Mouse (Mus musculus): ENCODE results near the gene Ssna1.

Gene Ssna1

GRCm38 (mm10) chr2:25271827-25272511 is at the start of gene Ssna1, which contains the start of gene Anapc2:
TSS of gene Ssna1 (minus strand) at chr2:25272438.
TSS of gene Anapc2 (plus strand) at chr2:25272478.
- DNase-seq (ENCODE audit: low read depth in 1 of 2, low spot score in 2 of 2) = peak; percentile 95 to 97

DNA sequence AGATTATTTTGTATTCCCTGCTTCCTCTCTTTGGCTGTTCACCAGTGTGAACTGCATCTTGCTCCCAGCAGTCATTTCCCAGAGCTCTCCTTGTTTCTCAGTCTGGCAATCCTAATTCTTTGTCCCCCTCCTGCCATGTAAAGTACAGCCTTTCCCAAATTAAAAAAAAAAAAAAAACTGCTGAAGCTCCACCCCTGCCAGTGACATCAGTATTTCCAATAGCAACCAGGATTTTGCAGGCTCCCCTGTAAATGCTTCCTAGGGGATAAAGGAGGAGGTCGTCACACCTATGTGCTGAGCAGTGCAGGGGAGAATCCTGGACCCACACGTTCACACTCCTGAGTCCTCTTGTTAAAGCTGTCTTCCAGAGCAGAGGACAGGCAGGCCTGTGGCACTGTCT is 47.8 kb upstream of the Ssna1 start:
- no peak for DNase-seq (ENCODE audit: low read depth in 1 of 2, low spot score in 2 of 2)

DNA sequence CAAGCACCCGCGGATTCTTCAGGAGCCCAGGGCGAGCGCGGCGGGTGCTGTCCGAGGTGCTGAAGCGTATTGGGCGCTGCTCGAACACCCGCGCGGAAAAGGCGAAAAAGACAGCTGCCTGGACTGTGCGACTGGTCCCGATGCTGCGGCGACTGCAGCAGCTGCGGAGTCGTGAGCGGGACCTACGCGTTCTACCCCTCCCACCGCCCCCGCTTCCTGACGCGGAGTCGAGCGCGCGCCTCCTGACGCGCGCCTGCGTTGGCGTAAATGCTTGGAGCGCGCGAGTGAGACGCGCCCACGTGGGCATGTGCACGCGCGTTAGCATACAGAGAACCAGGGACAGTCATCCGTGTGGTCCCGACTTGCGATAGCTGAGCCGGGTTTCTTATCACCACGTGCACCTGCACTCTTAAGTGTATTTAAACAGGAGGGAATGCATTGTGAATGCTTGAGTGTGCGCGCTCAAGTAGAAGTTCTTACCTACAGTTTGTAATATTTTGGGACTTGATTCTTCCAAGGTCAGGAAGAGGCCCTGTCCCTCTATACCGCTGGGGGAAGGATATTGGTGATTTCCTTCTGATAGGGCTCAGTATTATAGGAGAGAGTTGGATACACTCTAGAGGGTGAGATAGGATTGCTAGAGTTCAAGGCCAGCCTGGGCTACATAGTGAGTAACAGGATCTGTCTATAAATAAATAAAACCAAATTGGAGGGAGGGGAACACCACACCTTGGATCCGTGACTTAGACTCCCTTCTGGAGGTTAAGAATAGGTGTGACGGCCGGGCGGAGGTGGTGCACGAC is 46.9 kb upstream of the Ssna1 start, which contains the start of gene Grin1:
Gene Grin1, minus strand, starts transcription at position 217 of the 803 bp plus-strand sequence.
- DNase-seq (ENCODE audit: low read depth in 1 of 2, low spot score in 2 of 2) = peak in 1 of 2 experiments; percentile 23

- DNase-seq (ENCODE audit: low read depth in 1 of 2, low spot score in 2 of 2) = no peak
These were observed 46.1 kb upstream of the Ssna1 start for GRCm38 (mm10) chr2:25318119-25318966.

DNA sequence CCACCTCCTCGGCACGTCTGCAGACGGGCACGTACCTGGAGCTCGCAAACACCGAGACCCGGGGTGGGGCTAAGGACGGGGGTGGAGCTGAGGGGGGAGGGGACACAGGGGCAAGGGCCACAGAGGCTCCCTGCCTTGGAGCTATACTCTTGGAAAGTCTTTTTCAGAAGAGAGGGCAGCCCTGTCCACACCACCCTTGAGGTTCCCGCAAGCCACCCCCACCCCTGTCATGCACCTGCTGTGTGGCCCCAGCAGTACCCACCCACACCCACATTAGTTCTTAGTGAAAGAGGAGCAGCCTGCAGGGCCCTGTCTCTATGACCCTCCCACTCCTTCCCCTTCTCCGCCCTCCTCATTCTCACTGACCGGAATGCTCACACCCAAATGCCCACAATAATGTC is 39.3 kb upstream of the Ssna1 start:
- no peak for DNase-seq (ENCODE audit: low read depth in 1 of 2, low spot score in 2 of 2)

DNA sequence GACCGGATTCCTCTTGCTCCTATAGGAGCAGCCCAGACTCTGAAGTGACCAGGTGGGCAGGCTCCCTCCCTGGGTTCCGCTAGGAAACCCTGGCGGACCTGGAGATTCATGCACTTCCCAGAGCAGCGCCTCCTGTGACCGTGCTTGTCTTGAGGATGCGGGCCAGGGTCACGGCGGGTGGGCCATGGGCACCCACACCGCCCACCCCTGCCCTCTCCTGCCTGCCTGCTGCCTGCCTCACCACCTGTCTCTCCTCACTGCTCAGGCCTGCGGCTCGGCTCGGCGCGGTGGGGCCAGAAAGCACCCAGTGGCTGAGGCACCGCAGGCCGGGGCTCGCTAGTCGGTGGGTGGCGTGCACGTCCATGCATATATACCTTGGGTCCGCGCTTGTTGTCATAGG is 38.7 kb upstream of the Ssna1 start:
- no peak for DNase-seq (ENCODE audit: low read depth in 1 of 2, low spot score in 2 of 2)

DNA sequence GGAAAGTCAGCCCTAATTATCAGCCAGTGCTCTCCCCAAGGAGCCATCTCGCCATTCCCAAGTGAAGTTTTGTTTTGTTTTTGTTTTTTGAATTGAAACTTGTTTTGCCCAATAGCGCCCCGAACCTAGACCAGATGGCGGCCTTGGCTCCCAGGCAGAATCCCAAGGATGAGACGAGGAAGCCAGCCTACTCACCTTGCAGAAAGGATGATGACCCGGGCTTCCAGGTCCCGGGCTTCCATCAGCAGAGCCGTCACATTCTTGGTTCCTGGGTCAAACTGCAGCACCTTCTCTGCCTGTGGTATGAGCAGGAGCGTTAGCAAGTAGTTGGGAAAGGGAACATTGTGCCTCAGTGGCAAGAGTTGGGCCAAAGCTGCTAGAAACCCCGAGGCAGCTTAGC is 37.9 kb upstream of the Ssna1 start:
- DNase-seq (ENCODE audit: low read depth in 1 of 2, low spot score in 2 of 2) = no peak

DNA sequence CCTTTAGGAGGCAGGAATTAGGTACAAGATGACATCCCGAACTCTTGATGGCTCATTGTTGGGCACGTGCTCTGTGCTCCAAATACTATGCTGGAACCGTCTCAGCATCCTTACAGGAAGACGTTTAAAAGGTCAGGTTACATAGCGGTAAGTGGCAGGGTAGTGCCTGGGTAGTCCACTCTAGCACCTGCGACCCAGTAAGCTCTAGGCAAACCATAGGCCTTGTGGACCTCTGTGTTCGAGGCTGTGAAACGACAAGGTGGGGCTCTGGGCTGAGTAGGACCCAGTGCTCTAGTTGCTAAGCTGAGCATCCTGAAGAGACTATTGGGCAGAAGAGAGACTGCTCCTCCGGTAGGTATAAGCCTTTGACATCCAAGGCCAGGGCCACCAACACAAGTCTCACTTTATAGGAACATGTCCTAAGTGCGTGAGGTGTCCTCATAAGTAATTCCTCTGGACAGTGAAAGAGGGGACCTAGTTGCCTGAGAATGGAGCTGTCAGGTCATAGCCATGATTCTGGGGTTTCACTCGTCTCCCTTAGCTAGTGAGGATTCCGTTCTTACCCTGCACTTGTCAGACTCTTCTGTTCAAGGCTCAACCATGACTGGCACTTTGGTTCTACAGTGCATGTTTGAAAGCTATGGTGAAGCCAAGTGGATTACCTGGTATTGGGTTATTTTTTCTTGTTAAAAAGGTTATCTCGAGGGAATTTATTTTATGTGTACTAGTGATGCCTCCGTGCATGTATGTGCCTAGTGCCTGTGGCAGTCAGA is 33.5 kb upstream of the Ssna1 start:
- no peak for DNase-seq (ENCODE audit: low read depth in 1 of 2, low spot score in 2 of 2)

DNA sequence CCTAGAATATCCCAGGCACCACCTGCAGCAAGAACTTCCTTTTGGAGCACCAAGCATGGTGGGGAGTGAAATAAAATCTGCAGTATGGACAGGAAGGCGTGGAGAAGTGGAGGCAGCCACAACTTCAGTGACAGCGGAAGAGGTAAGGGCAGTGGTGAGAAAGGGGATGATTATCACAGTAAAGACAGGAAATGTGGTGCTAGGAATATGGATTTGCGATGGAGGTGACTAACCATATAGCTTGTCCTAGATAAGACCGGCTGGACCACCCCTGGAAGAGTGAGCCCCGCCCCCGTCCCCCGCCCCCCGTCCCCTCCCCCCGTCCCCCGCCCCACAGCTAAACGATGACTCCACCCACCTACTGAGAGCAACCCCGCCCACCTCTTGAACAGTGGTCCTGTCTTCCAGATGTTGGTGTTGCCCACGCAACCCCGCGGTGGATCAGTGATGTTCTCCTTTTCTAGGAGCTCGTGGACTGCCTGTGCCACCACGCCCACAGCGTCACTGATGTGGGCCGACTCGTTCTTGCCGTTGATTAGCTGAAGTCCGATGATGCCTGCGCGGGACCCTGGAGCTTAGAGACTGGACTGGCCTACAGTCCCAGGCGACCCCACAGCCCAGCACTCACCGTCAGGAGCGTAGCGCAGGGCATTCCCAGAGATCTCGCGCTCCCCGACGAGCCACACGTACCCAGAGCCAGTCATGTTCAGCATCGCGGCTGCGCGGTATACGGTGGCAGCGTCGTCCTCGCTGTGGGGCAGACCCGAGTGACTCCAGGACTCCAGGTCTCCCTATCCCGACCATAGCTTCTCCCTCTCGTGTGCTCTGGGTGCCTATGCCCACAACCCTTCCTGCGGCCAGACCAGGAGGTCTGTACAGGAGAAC is 32.7 kb upstream of the Ssna1 start:
- peak in 1 of 2 experiments; percentile 37 for DNase-seq (ENCODE audit: low read depth in 1 of 2, low spot score in 2 of 2)

- DNase-seq (ENCODE audit: low read depth in 1 of 2, low spot score in 2 of 2) = no peak
These were observed 31.9 kb upstream of the Ssna1 start for GRCm38 (mm10) chr2:25303931-25304656.

GRCm38 (mm10) chr2:25303452-25303851 is 31.2 kb upstream of the Ssna1 start:
- DNase-seq (ENCODE audit: low read depth in 1 of 2, low spot score in 2 of 2) = no peak

DNA sequence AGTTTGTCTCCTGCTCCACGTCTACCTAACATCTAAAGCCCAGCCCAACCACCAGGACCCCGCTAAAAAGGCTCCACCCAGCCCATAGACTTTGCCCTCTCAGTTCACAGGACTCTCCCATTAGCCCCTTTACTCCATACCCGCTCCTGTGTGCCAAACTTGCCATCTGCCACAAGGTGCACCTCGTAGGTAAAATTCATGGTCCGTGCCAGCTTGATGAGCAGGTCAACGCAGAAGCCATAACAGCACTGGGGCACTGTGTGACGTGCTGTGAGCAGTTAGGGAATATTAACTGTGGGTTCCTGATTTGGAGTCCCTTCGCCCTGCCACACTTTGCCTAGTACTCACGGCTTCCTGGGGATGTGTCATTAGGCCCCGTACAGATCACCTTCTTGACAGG is 25.8 kb upstream of the Ssna1 start:
- DNase-seq (ENCODE audit: low read depth in 1 of 2, low spot score in 2 of 2) = no peak

DNA sequence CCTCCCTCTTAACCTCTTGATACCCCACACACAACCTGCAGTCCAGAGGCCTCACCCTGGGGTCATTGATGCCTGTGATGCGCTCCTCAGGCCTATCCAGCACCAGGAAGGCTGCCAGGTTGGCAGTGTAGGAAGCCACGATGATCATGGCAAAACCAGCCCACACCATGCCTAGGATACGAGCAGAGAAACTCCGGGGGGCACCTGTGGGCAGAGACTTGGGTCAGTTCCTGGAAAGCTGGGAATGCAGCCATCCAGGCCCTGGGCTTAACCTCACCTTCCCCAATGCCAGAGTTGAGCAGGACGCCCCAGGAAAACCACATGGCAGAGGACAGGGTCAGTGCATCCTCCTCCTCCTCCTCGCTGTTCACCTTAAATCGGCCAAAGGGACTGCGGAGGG is 24.9 kb upstream of the Ssna1 start:
- DNase-seq (ENCODE audit: low read depth in 1 of 2, low spot score in 2 of 2) = no peak

DNA sequence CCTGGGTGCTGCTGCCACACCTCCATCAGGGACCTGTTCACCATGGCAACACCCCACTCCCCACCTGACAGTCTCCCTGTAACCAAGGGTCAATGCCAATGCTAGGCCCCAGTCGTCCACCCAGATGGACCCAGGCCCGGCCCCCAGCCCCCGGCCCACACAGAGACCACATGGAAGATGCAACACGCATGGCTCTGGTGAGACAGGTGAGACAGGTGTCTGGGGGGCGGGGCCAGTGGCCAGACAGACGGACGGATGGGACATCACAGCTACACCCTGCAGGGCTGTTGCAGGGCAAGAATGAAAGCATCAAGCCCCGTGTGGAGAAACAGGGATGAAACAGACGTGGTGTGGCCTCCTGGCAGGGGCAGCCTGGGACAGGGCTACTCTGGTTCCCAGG is 21.5 kb upstream of the Ssna1 start:
- DNase-seq (ENCODE audit: low read depth in 1 of 2, low spot score in 2 of 2) = no peak

- DNase-seq (ENCODE audit: low read depth in 1 of 2, low spot score in 2 of 2) = peak in 1 of 2 experiments; percentile 57
These were observed 20.6 kb upstream of the Ssna1 start for GRCm38 (mm10) chr2:25292856-25293255.

DNA sequence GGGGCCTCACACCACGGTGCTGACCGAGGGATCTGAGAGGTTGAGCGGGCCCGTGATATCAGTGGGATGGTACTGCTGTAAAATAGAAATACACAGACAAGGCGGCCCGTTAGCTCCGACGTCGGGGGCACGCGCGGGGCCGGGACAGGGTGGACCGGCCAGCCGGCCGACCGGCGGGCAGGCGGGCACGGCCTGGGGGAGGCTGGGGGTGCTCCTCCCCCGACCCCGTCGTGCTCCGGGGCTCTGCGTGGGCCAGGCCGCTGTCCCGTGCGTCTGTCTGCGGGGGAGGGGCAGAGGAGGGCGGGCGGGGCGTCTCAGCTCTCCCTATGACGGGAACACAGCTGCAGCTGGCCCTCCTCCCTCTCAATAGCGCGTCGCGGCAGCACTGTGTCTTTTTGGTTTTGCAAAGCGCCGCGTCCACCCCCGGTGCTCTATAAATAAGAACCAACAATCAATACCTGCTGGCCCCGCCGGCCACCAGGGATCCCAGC is 19.9 kb upstream of the Ssna1 start:
- no peak for DNase-seq (ENCODE audit: low read depth in 1 of 2, low spot score in 2 of 2)

- no peak for DNase-seq (ENCODE audit: low read depth in 1 of 2, low spot score in 2 of 2)
These were observed 19.2 kb upstream of the Ssna1 start for GRCm38 (mm10) chr2:25291184-25292053.

DNA sequence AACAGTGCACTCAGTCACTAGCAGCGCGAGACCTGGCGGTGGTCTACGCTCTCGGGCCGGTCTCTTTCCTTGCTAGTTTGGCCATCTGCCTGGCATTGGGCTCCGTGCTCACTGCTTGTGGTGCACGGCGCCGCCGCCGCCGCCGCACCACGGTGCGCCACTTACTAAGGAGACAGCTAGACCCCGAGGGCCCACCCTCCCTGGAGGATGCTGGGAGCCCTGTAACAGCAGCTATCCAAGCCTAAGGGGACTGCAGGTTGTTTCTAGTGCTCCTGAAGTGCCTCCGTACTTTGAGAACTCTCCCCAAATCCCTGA is 18.5 kb upstream of the Ssna1 start:
- no peak for DNase-seq (ENCODE audit: low read depth in 1 of 2, low spot score in 2 of 2)

All from monocyte, adult 2 months (primary cell).